Mouse (Mus musculus) intestine, postnatal 0 days (tissue): Measurements from ENCODE around the gene Kif9. TPM values are rescaled to one million over a fixed set of nuclear protein-coding genes. Genes with fewer than 3 reads are reported as not detected.

Experiments
- ATAC-seq: fragments of 200-750 bp; cut with Nextera tagmentation; 2 replicates; pipeline ENCODE4 v1.8.0; 2017; ENCODE audit warnings: mild to moderate bottlenecking, moderate TSS enrichment, moderate library complexity
- H3K27ac ChIP-seq: fragments of 300-500 bp; sonication (generic); 2 replicates; pipeline ENCODE4 v1.5.1; 2014; ENCODE audit warnings: mild to moderate bottlenecking, low read depth, low read length, moderate library complexity
- H3K27me3 ChIP-seq: fragments of 300-500 bp; sonication (generic); replicated peaks from 2 replicates; pipeline ENCODE4 v1.6.1; 2014; ENCODE audit warnings: low read length, mixed read lengths; ENCODE audit not compliant: control insufficient read depth, insufficient read depth
- H3K36me3 ChIP-seq: fragments of 300-500 bp; sonication (generic); 2 replicates; pipeline ENCODE4 v1.6.1; 2014; ENCODE audit warnings: mild to moderate bottlenecking, moderate library complexity; ENCODE audit not compliant: control insufficient read depth, insufficient read depth
- H3K4me1 ChIP-seq: fragments of 300-500 bp; sonication (generic); replicated peaks from 2 replicates; pipeline ENCODE4 v1.6.1; 2014; ENCODE audit warnings: antibody characterized with exemption, low read length, mixed read lengths; ENCODE audit not compliant: control insufficient read depth, insufficient read depth
- H3K4me2 ChIP-seq: fragments of 300-500 bp; sonication (generic); replicated peaks from 2 replicates; pipeline ENCODE4 v1.6.1; 2014; ENCODE audit warnings: low read depth, mild to moderate bottlenecking, moderate library complexity
- H3K4me3 ChIP-seq: fragments of 300-500 bp; sonication (generic); 2 replicates; pipeline ENCODE4 v1.5.1; 2014; ENCODE audit warnings: low read depth, low read length
- H3K9ac ChIP-seq: fragments of 300-500 bp; sonication (generic); 2 replicates; pipeline ENCODE4 v1.6.1; 2014; ENCODE audit warnings: mild to moderate bottlenecking, low read depth, low read length
- H3K9me3 ChIP-seq: fragments of 300-500 bp; sonication (generic); 2 replicates; pipeline ENCODE4 v1.6.1; 2016; ENCODE audit warnings: mixed run types; ENCODE audit not compliant: control insufficient read depth
- CTCF ChIP-seq: sonication (generic); IDR thresholded peaks from 2 replicates; pipeline ENCODE4 v1.5.1; 2016; ENCODE audit warnings: low read depth, mild to moderate bottlenecking, control low read depth, antibody characterized with exemption, moderate library complexity
- WGBS: fragments of 180-500 bp; shearing (Covaris S2); extraction: QIAGEN DNeasy Blood & Tissue Kit; methylation state at CpG from one replicate; pipeline ENCODE4 v1.1.7; 2014; 5-methylcytosine and 5-hydroxymethylcytosine counted together
- polyA plus RNA-seq: library from polyadenylated mRNA; unstranded; fragments of >200 nt; fragmentation: Nextera tagmentation; extraction: Ambion mirVana; gene quantifications from 2 replicates; pipeline ENCODE4 v1.2.1, GENCODE M21; 2015

The Kif9 gene
- polyA plus RNA-seq, 1 experiment from 2014 or later = 0.17 TPM

DNA sequence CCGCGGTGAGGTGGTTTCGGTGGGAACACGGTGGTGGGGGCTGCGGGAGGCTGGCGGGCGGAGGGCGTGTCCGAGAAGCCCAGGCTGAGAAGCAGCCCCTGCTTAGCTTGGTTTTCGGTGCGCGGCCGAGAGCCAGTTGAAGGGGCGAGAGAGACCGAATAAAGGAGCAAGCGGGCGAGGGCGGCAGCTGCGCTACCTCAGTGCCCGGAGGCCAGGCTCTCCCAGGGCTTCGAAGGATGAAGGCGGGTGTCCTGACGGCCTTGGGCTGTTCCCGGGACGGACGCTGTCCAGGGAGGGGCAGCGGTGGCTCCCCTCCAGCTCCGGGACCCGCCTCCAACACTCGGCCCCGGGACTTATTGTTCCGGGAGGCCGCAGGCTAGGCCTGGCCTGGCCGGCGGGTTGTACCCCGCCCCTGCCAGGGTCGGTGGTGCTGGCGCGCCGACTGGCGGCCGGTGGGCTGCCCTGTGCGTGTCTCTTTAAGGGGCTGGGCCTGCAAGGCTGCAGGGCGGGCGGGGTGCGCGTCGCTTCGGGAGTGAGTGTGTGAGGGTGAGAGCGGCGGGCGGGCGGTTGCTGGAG lies 55.2 kb downstream of the Kif9 start:
- peak; percentile 91 for TF ChIP-seq CTCF
- no peaks in the 10 kb centered on the region for H3K9me3 ChIP-seq
- H3K4me1 ChIP-seq = no peaks in the 10 kb centered on the region
- H3K4me3 ChIP-seq = peak overlapping the region; percentile 78
- H3K9ac ChIP-seq = peak overlapping the region; percentile 99
- peak; percentile 97 for ATAC-seq
- no peaks in the 10 kb centered on the region for H3K36me3 ChIP-seq
- no peaks in the 10 kb centered on the region for H3K27me3 ChIP-seq
- peak overlapping the region; percentile 80 for H3K4me2 ChIP-seq
- 0% methylated on average over 51 of the region's 53 CpGs for WGBS
- peak overlapping the region; percentile 99 for H3K27ac ChIP-seq

DNA sequence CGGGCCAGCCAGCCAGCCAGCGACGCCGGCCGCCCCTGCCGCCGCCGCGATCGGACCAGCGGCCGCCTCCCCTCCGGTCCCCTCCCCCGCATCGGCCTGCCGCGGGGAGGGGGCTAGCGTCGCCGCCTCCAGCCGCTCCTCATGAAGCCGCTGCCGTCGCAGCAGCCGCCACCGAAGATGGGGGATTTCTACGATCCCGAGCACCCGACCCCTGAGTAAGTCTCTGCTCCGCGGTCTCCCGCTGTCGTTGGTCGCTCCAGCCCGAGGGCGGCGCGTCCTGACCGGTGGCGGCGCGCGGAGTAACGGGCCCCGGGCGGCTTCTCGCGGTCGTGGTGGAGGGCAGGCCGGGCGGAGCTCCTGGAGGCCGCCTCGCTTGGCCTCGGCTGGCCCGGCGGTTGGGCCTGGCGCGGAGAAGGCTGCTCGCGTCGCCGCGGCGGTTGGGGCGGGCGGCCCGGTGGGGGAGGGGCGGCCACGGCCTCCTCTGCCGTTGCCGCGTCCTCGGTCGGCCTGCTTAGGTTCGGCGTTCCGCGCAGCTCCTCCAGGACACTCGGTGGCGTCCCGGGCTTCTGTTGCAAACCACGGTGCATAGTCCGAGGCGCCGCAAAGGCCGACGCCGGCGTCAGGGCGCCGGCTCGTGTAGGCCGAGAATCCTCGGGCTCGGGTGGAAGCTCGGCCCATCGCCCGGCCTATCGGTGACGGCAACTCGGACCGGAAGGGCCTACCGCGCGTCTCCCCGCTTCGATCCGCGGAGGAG lies 56.0 kb downstream of the Kif9 start, which contains the start of gene Setd2:
TSS of gene Setd2 (plus strand) at position 60 of the 754 bp plus-strand sequence.
- no peaks in the 10 kb centered on the region for H3K36me3 ChIP-seq
- under 1% methylated on average over 84 of the region's 109 CpGs for WGBS
- no peaks in the 10 kb centered on the region for H3K4me1 ChIP-seq
- H3K27ac ChIP-seq = peak within 1 kb of the TSS; percentile 99
- H3K27me3 ChIP-seq = no peaks in the 10 kb centered on the region
- H3K4me2 ChIP-seq = peak within 1 kb of the TSS; percentile 80
- peak within 1 kb of the TSS; percentile 99 for H3K9ac ChIP-seq
- no peak for TF ChIP-seq CTCF
- H3K4me3 ChIP-seq = peak within 1 kb of the TSS; percentile 78
- no peaks in the 10 kb centered on the region for H3K9me3 ChIP-seq
- ATAC-seq = peak; percentile 70

DNA sequence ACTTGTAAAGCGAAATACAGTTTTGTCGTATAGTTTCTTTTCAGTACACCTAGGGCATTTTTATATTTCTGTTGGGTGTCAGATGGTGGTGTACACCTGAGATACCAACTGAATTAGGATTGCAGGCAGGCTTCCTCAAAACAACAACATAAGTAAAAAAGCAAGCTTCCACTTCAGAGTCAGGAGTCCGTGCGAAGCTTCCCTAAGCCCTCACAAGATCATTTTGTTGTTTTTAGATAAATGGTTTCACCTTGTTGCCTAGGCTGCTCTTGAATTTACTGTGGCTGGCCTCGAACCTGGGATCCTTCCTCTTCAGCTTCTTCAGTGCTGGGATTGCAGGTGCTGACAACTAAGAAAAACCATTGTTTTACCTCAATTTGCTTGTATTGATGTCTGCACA lies 56.9 kb downstream of the Kif9 start:
- no peaks in the 10 kb centered on the region for H3K27me3 ChIP-seq
- no peaks in the 10 kb centered on the region for H3K36me3 ChIP-seq
- no peak for TF ChIP-seq CTCF
- no peak for ATAC-seq
- peak overlapping the region; percentile 78 for H3K4me3 ChIP-seq
- H3K4me2 ChIP-seq = peak overlapping the region; percentile 80
- 13% methylated on average over 5 of the region's 5 CpGs for WGBS
- peak overlapping the region; percentile 99 for H3K9ac ChIP-seq
- H3K27ac ChIP-seq = no peak overlapping the region
- no peaks in the 10 kb centered on the region for H3K4me1 ChIP-seq
- no peaks in the 10 kb centered on the region for H3K9me3 ChIP-seq

DNA sequence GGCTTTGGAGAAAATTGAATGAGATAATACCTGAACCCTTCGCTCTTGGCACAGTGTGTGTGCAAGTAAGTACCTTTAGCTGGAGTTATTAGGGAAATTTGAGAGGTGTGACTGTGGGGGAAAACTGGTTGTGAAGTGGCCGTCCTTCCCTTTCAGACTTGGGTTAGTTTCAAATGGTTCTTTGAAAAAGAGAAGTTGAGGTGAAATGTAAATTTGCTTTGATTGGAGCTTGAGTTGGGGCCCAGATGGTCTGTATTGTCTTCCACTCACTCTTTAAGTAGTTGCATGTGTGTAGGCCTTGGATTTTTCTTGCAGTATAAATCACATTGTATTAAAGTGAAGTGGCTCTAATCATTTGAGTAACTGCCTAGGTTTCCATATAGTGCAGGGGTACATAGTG lies 58.4 kb downstream of the Kif9 start:
- Histone ChIP-seq H3K27me3 (no peaks in the 10 kb centered on the region), H3K9me3 (no peaks in the 10 kb centered on the region), H3K4me1 (no peaks in the 10 kb centered on the region), H3K4me3 (no peak overlapping the region), H3K27ac (no peak overlapping the region), H3K9ac (no peak overlapping the region), H3K36me3 (no peaks in the 10 kb centered on the region), H3K4me2 (no peak overlapping the region)
- TF ChIP-seq CTCF = no peak
- WGBS = 82% methylated on average over 2 of the region's 2 CpGs
- no peak for ATAC-seq

DNA sequence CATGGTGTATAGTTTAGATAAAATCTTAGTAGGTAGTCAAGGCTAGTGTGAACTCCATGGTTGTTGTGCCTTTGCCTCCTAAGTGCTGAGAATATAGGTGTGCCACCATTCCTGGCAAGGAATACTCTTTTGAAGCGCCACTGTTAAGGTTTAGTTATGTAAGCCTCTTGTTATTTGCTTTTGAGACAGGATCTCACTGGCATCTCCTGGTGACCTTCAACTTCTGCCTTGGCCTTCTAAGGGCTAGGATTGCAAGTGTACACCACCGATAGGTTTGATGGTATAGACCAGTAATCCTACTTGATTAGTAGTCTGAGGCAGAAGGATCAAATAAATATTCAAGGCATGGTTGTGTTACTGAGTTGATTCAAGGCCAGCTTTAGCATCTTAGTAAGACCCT lies 59.9 kb downstream of the Kif9 start:
- Histone ChIP-seq H3K27me3 (no peaks in the 10 kb centered on the region), H3K36me3 (no peaks in the 10 kb centered on the region), H3K27ac (no peak overlapping the region), H3K9me3 (no peaks in the 10 kb centered on the region), H3K9ac (no peak overlapping the region), H3K4me1 (no peaks in the 10 kb centered on the region), H3K4me2 (no peak overlapping the region), H3K4me3 (no peak overlapping the region)
- 81% methylated on average over 2 of the region's 2 CpGs for WGBS
- no peak for ATAC-seq
- TF ChIP-seq CTCF = no peak

DNA sequence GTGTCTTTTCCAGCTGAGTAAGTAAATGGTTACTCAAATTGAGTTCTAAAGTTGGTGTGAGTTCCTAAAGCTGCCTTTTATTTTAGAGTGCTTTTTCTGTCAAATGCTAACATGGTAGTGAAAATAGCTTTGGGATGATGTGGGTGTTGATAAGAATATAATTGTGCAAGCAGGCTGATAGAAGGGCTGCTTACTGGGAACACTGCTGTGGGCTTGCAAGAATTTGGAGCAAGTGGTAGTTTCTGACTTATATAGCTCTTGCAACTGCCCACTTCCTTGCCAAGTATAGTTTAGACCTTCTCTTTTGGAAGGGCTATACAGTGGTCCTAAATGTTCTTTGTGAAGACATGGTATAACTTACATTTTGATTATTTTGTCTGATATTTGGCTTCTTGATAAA lies 61.8 kb downstream of the Kif9 start:
- Histone ChIP-seq H3K9me3 (no peaks in the 10 kb centered on the region), H3K4me1 (no peaks in the 10 kb centered on the region)

More for the DNA sequence above, 61.8 kb downstream of the Kif9 start:
- Histone ChIP-seq H3K4me3 (no peak overlapping the region), H3K4me2 (no peak overlapping the region), H3K27ac (no peak overlapping the region), H3K27me3 (no peaks in the 10 kb centered on the region), H3K9ac (no peak overlapping the region), H3K36me3 (no peaks in the 10 kb centered on the region; the same call in 1 of the 2 replicates)
- TF ChIP-seq CTCF = no peak
- no peak for ATAC-seq
